Mouse (Mus musculus): Measurements from ENCODE around the gene Crtc2. TPM values are rescaled to one million over a fixed set of nuclear protein-coding genes. Genes with fewer than 3 reads are reported as not detected.
"Not testable (repeated sequence)": the region's sequence is repeated elsewhere in the genome, so short reads cannot be mapped to it uniquely, and the experiment has no call there.

Gene Crtc2
- total RNA-seq, 2 experiments from 2014 or later: 36.4 to 45.7 TPM

DNA sequence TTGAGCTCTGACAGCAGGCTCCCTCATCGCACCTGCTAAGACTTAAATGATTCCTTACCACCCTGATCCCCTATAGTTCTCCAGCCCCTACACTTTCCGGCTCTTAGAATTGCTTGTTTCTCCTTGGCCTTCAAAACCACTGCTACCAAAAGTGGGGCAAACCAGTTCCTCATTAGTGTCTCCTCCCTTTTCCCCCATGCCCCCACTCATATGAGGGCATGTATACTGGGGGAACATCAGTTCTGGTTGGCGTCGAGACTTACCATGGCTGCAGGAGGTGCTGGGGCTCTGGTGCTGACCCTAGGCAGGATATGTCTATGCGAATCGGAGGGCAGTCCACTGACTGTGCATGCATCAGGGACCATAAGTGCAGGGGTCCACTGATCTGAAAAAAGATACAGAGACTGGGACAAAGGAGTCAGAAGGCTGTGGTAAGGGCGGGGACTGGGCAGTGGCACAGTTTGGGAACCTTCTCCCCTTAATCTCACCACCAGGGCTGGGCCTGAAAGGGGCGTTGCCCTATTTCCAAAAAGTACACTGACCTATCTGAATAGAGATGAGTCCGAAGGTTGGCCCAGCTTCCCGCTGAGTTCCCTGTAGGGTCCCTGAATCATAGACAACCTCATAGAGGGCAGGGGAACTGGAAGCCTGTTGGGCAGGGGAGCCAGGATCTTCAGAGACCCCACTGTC, 12.1 kb upstream of the Crtc2 start:
- DNase-seq (ENCODE audit: low spot score in 2 of 2): no peak

- peak in 1 of 2 experiments; percentile 35 for DNase-seq (ENCODE audit: low spot score in 2 of 2)
Measured at GRCm38 (mm10) chr3:90242984-90243775, 10.8 kb upstream of the Crtc2 start, which contains the start of gene Creb3l4. Gene Creb3l4 (minus strand): TSS chr3:90243512.

DNA sequence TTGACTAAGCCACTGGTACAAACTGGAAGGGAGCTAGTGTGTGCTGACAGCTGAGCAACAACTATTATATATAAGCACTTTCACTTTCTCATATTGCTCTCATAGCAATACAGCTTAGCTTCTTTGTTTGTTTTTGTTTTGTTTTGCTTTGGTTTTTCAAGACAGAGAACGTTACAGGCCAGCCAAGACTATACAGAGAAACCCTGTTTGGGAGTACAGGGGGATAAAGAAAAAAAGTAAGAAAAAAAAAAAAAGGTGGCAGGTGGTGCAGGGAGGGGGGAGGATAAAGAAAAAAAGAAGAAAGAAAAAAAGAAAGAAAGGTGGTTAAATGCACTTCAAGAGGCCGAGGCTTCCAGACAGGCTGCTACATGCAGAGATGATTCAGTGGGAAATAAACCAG, 8.6 kb upstream of the Crtc2 start:
- DNase-seq (ENCODE audit: low spot score in 2 of 2): no peak

- no peak for DNase-seq (ENCODE audit: low spot score in 2 of 2)
Measured at GRCm38 (mm10) chr3:90247630-90247959, 6.4 kb upstream of the Crtc2 start.

GRCm38 (mm10) chr3:90247960-90248745, 5.8 kb upstream of the Crtc2 start, which contains the start of gene Slc39a1:
Gene Slc39a1 (plus strand): TSS chr3:90248172.
- DNase-seq (ENCODE audit: low spot score in 2 of 2): peak; percentile 88 to 96

DNA sequence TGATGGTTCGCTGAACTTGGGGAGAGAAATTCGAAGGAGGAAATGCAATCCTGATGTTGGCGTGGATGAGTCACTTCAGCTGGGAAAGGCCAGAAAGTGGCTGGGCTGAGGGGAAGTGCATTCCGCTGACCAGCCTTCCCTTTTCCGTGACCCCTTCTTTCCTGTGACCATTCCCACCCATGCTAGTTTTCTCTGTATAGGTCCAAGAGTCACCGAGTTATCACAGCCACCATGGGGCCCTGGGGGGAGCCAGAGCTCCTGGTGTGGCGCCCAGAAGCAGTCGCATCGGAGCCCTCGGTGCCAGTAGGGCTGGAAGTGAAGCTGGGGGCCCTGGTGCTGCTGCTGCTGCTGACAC, 5.2 kb upstream of the Crtc2 start:
- no peak for DNase-seq (ENCODE audit: low spot score in 2 of 2)

- DNase-seq (ENCODE audit: low spot score in 2 of 2): no peak
Measured at GRCm38 (mm10) chr3:90250791-90251190, 3.2 kb upstream of the Crtc2 start.

- DNase-seq (ENCODE audit: low spot score in 2 of 2): not testable (repeated sequence)
Measured at GRCm38 (mm10) chr3:90251731-90252226, 2.2 kb upstream of the Crtc2 start.

- DNase-seq (ENCODE audit: low spot score in 2 of 2): not testable (repeated sequence)
Measured at GRCm38 (mm10) chr3:90252659-90253058, 1.3 kb upstream of the Crtc2 start.

DNA sequence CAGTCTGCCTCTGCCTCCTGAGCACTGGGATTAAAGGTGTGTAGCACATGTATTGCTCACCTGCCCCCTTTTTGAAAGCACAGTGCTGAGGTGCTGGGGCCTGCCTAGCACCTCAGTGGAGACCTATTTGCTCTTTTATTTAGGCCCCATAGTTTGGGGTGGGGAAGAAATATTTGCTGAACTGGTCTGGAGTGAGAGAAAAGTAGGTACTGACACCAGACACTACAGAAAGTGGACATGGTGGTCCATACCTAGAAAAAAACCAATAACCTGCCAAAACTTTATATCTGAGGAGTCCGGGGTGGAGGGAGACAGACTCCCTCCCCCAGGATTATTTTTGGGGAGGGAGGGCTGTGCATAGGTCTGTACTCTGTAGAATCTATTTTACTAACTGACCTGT, 789 bp upstream of the Crtc2 start:
- not testable (repeated sequence) for DNase-seq (ENCODE audit: low spot score in 2 of 2)

DNA sequence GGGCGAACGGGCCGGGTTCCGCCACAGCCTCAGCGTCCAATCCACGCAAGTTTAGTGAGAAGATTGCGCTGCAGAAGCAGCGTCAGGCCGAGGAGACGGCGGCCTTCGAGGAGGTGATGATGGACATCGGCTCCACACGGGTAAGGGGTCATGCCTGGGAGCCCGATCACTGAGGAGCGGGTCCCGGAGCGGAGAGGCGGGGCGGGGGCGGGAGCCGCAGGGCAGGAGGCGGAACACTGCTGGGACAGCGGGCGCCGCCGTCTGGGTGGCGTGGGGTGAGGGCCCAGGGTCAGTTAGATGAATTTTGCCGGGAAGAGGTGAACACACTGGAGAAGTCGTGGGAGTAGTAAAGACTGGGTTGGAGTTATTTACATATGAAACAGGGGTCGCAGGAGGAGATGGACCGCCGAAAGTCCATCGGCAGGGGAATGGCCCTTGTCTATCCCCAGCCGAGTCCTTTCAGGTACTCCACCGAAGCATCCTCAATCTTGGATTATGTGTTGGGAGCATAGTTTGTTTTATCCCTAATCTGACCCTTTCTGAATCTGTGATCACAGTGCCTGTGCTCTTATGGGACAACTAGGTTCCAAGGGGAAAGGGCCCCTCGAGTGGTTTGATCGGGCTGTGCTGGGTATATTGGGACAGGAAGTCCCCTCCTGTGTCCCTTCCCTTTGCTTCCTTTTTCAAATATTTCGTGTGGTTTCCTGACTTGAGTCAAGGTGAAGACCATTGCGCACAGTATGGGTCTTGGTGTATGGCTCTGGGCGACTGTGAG, 643 bp downstream of the Crtc2 start:
- no peak for DNase-seq (ENCODE audit: low spot score in 2 of 2)

DNA sequence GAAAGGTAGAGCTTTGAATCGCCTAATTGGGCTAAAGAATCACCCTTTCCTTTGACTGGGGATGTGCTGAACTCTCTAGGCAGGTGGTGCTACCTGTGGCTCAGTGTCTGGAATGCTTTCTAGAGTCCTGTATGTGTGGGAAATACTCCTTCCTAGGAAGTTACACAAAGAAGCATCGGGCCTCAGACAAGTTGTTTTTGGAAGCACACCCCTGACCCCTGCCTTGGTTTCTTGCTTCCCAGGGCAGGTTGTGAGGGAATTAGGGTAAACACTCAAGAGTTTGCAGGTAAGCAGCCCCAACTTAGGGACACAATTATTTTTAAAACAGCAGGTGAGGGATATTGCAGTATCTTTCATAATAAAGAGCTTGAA, 1.2 kb downstream of the Crtc2 start:
- DNase-seq (ENCODE audit: low spot score in 2 of 2): no peak

- DNase-seq (ENCODE audit: low spot score in 2 of 2): no peak
Measured at GRCm38 (mm10) chr3:90255784-90256353, 1.9 kb downstream of the Crtc2 start.

DNA sequence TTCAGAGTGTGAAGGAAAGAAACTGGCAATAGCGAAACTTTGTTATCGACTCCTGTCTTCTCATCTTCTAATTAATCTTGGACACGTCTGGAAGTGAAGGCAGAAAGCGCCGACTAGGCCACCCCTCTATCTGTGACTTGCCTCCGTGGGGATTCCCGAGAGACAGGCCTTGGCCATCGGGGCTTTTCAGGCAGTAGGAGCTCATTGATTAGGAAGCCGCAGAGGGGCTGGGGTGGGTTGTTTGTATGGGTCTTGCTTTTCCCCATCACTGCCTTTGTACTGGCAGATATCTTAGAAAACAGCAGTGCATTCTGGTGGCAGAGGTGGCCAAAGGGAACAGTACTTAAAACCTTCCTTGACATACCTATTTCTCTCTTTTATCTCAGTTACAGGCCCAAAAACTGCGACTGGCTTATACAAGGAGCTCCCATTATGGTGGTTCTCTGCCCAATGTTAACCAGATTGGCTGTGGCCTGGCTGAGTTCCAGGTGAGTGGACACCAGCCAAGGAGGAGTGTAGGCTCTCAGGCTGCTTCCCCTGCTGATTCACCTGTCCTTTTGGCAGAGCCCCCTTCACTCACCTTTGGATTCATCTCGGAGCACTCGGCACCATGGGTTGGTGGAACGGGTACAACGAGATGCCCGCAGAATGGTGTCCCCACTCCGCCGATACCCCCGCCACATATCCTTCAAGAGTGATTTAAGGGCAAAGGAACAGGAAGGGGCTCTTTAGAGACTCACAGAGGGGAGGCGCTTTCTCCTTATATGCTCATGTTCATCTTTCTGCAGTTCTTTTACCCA, 3.0 kb downstream of the Crtc2 start:
- DNase-seq (ENCODE audit: low spot score in 2 of 2): no peak

DNA sequence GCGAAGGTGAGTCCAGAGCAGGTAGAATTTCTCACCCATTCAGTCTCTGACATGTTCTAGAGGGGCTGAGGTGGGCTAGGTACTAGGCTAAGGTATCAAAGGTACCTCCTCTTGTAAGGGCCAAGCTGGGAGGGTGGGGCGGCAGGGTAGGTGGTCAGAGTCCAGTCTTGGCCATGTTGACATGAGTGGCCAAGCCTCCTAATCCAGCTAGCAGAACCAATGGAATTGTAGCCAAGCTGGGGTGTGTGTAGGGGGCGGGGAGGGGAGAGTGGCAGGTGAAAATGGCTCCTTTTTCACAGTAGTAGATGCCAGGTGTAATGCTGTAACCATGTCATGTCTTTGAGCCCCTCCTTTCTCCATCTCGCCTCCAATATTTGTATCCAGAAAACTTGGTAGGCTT, 4.6 kb downstream of the Crtc2 start:
- DNase-seq (ENCODE audit: low spot score in 2 of 2): no peak

- DNase-seq (ENCODE audit: low spot score in 2 of 2): no peak
Measured at GRCm38 (mm10) chr3:90263121-90263771, 9.3 kb downstream of the Crtc2 start.

GRCm38 (mm10) chr3:90264687-90265033, 10.7 kb downstream of the Crtc2 start:
- no peak for DNase-seq (ENCODE audit: low spot score in 2 of 2)

DNA sequence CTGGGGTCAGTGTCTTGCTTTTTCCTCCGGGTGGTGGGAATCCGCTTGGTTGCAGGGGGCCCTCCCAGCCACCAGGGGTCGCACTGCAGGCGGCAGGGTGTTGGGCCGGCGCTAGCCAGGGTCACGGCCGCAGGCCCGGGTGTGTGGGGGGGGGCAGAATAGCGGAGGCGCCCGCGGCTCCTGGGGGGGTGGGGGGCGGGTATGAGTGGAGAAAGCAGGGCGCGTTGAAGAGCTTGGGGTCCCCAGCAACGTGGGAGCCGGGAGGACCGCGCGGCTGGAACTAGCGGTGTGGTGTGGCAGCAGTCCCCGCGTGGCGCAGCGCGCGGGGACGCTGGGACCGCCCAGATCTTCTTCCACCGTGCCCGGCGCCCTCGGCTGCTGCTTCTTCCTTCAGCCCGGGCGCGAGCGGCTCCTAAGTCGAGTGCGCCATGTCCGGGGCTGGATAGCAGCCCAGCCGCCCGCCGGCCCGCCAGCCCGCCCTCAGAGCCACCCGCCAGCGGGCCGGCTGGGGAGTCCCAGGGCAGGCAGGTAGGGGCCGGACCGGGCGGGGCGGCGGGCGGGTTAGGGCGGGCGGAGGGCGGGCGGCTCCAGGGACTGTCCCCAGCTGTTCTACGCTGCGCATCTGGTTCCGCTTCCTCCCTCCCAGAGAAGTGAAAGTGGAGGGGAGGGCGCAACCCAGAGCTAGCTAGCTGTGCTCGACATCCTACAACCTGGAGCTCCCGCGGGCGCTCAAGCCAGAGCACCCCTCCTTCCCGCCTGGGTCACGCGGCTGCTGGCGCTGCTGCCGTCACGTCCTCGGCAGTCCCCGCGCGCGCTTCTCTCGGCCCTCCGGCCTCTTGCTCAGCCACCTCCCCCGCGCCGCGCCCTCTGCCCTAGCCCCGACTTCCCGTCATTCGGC, 11.3 kb downstream of the Crtc2 start, which contains the start of gene Dennd4b:
Gene Dennd4b, plus strand, starts transcription at position 152 of the 898 bp plus-strand sequence.
- peak; percentile 75 to 86 for DNase-seq (ENCODE audit: low spot score in 2 of 2)
